Mouse (Mus musculus) heart, adult 8-10 months (tissue): Measurements from ENCODE around the gene 1700028P14Rik. TPM values are rescaled to one million over a fixed set of nuclear protein-coding genes. Genes with fewer than 3 reads are reported as not detected.

Experiments used
- total RNA-seq, 4 experiments: library from RNA; stranded (reverse); gene quantifications; 2 replicates each; pipeline ENCODE4 v1.2.4; 2022

1700028P14Rik gene
- total RNA-seq, 4 experiments from 2014 or later = not detected

Other genes starting within 250 kb of the 1700028P14Rik start
- 1 to 10 TPM; 1.6 to 2.0 (median 1.7) TPM for gene Mamdc2, start 204.4 kb downstream of the 1700028P14Rik start, total RNA-seq
- 10 to 100 TPM; 16.4 to 24.8 (median 21.4) TPM for gene Ptar1, start 34.6 kb upstream of the 1700028P14Rik start, total RNA-seq
- 1 to 10 TPM; 2.7 to 3.8 (median 3.4) TPM for gene Apba1, start 106.1 kb upstream of the 1700028P14Rik start, total RNA-seq